Mouse (Mus musculus) forebrain, embryonic 14.5 days (tissue): ENCODE data around the gene Dnajb7. TPM values are rescaled to one million over a fixed set of nuclear protein-coding genes. Genes with fewer than 3 reads are reported as not detected.

Source experiments
- ATAC-seq: fragments of 200-750 bp; cut with Nextera tagmentation; 2 replicates; pipeline ENCODE4 v1.8.0; 2017; ENCODE audit warnings: mild to moderate bottlenecking, moderate library complexity
- DNase-seq: peaks from one replicate; pipeline ENCODE4 v3.0.0-alpha.2; 2015; ENCODE audit warnings: low spot score
- H3K27ac ChIP-seq: fragments of 300-500 bp; sonication (generic); 2 replicates; pipeline ENCODE4 v1.5.1; 2014; ENCODE audit warnings: low read depth, mild to moderate bottlenecking, control low read depth, low read length, moderate library complexity
- H3K27me3 ChIP-seq: fragments of 300-500 bp; sonication (generic); replicated peaks from 2 replicates; pipeline ENCODE4 v1.6.1; 2014; ENCODE audit warnings: low read length, control low read depth, mixed read lengths; ENCODE audit not compliant: control insufficient read depth, insufficient read depth
- H3K36me3 ChIP-seq: fragments of 300-500 bp; sonication (generic); 2 replicates; pipeline ENCODE4 v1.6.1; 2014; ENCODE audit warnings: low read length, control low read depth; ENCODE audit not compliant: control insufficient read depth, insufficient read depth
- H3K4me1 ChIP-seq: fragments of 300-500 bp; sonication (generic); 2 replicates; pipeline ENCODE4 v1.6.1; 2014; ENCODE audit warnings: antibody characterized with exemption, low read length, control low read depth; ENCODE audit not compliant: control insufficient read depth, insufficient read depth
- H3K4me2 ChIP-seq: fragments of 300-500 bp; sonication (generic); 2 replicates; pipeline ENCODE4 v1.6.1; 2014; ENCODE audit warnings: mild to moderate bottlenecking, control low read depth, low read length
- H3K4me3 ChIP-seq: fragments of 300-500 bp; sonication (generic); 2 replicates; pipeline ENCODE4 v1.5.1; 2014; ENCODE audit warnings: low read depth, low read length, control low read depth
- H3K9ac ChIP-seq: fragments of 300-500 bp; sonication (generic); 2 replicates; pipeline ENCODE4 v1.6.1; 2014; ENCODE audit warnings: mild to moderate bottlenecking, low read length, control low read depth, moderate library complexity
- H3K9me3 ChIP-seq: fragments of 300-500 bp; sonication (generic); replicated peaks from 2 replicates; pipeline ENCODE4 v1.6.1; 2016; ENCODE audit warnings: low read length, control low read depth, mixed read lengths; ENCODE audit not compliant: control insufficient read depth
- WGBS: fragments of 180-500 bp; shearing (Covaris S2); extraction: QIAGEN DNeasy Blood & Tissue Kit; methylation state at CpG from one replicate; pipeline ENCODE4 v1.1.7; 2014; 5-methylcytosine and 5-hydroxymethylcytosine counted together
- polyA plus RNA-seq: library from polyadenylated mRNA; unstranded; fragments of >200 nt; fragmentation: Nextera tagmentation; extraction: Ambion mirVana; gene quantifications from 2 replicates; pipeline ENCODE4 v1.2.1, GENCODE M21; 2014

Gene Dnajb7
- polyA plus RNA-seq, 1 experiment from 2014 or later, result 0.20 TPM

- Histone ChIP-seq H3K9me3 (no peaks in the 10 kb centered on the region), H3K4me3 (no peak overlapping the region), H3K4me1 (peaks cover 17% of the 10 kb centered on the region), H3K36me3 (peaks cover 33% of the 10 kb centered on the region), H3K27ac (no peak overlapping the region), H3K9ac (no peak overlapping the region), H3K4me2 (no peak overlapping the region), H3K27me3 (no peaks in the 10 kb centered on the region)
- DNase-seq (no peak), ATAC-seq (no peak)
- whole genome bisulfite sequencing, result 42% methylated on average over 10 of the region's 10 CpGs
These were observed 46.6 kb downstream of the Dnajb7 start for GRCm38 (mm10) chr15:81361417-81362015.

DNA sequence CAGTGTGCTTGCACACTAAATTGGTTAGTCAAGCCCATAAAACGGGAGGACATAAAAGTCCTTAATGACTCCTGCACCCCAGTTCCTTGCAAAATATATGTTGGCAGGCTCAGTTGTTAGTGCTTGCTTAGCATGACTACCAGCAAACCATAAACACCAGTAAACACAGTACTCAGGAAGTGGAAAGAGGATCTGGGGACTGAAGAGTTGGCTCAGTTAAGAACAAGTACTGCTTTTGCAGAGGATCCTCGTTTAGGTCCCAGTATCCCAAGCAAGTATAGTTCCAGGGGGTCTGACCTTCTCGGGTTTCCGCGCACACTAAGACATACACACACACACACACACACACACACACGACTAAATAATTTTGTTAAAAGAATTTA is 47.1 kb downstream of the Dnajb7 start:
- Histone ChIP-seq H3K27me3 (no peaks in the 10 kb centered on the region), H3K4me2 (peak overlapping the region; percentile 80), H3K9me3 (no peaks in the 10 kb centered on the region), H3K4me1 (peaks cover 17% of the 10 kb centered on the region), H3K4me3 (peak overlapping the region; percentile 63), H3K9ac (no peak overlapping the region), H3K27ac (no peak overlapping the region), H3K36me3 (peaks cover 28% of the 10 kb centered on the region)
- ATAC-seq (no peak), DNase-seq (no peak)
- 42% methylated on average over 6 of the region's 6 CpGs for WGBS

- H3K27ac ChIP-seq, result peak within 1 kb of the TSS; percentile 63
- WGBS, result under 1% methylated on average over 30 of the region's 30 CpGs
These were observed 47.6 kb downstream of the Dnajb7 start, which contains the start of gene Slc25a17 for GRCm38 (mm10) chr15:81360345-81361021. Gene Slc25a17, minus strand, starts transcription at chr15:81360812.

GRCm38 (mm10) chr15:81359421-81359820 is 48.7 kb downstream of the Dnajb7 start:
- DNase-seq (no peak), ATAC-seq (no peak)
- 83% methylated on average over 5 of the region's 5 CpGs for WGBS
- H3K27me3 ChIP-seq, result no peaks in the 10 kb centered on the region
- peaks cover 15% of the 10 kb centered on the region for H3K36me3 ChIP-seq
- H3K4me1 ChIP-seq, result peaks cover 17% of the 10 kb centered on the region
- peak overlapping the region; percentile 80 for H3K4me2 ChIP-seq
- no peak overlapping the region for H3K27ac ChIP-seq
- no peaks in the 10 kb centered on the region for H3K9me3 ChIP-seq
- no peak overlapping the region for H3K9ac ChIP-seq
- no peak overlapping the region for H3K4me3 ChIP-seq

More at GRCm38 (mm10) chr15:81360345-81361021, 47.6 kb downstream of the Dnajb7 start, which contains the start of gene Slc25a17:
- Histone ChIP-seq H3K9me3 (no peaks in the 10 kb centered on the region), H3K27me3 (no peaks in the 10 kb centered on the region), H3K36me3 (peaks cover 23% of the 10 kb centered on the region), H3K9ac (peak within 1 kb of the TSS; percentile 78), H3K4me1 (peaks cover 17% of the 10 kb centered on the region), H3K4me3 (peak within 1 kb of the TSS; percentile 63), H3K4me2 (peak within 1 kb of the TSS; percentile 80)
- ATAC-seq (peak; percentile 99), DNase-seq (peak; percentile 97)

DNA sequence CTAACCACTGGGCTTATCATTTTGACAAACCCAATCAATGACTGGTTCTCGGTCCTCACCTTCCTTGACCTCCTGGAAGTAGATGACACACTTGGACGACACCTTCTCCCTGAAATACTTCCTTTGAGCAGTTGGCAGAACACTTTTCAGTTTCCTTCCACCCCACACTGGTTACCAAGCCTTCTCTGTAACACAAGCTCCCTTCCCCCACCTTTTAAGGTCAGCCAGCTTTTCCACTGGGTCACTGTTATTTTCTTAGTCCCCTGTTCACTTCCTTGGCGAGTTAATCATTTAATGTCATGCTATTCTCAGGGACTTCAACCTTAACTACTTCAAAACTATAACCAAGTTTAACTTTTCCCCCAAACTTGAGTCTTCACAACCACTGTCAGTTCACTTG is 49.2 kb downstream of the Dnajb7 start:
- 93% methylated on average over 3 of the region's 3 CpGs for WGBS
- no peak overlapping the region for H3K4me3 ChIP-seq

DNA sequence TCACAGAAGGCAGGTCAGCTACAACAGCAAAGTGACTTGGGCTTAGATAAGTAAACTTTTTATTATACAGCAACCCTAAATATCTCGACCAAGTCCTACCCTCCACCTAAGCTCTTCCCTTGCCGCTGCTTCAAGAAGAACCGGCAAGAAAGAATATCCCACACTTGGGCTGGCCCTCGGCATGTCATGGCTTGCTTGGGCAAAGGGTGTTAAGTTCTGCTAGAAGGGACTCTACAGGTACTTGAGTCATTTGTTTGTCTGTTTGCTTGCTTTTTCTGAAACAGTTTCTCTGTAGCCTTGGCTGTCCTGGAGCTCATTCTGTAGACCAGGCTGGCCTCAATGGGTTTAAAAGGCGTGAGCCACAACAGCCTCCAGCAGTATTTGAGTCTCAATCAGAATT is 51.2 kb downstream of the Dnajb7 start:
- 41% methylated on average over 5 of the region's 5 CpGs for WGBS
- no peak overlapping the region for H3K4me2 ChIP-seq
- no peak overlapping the region for H3K9ac ChIP-seq
- H3K9me3 ChIP-seq, result no peaks in the 10 kb centered on the region
- H3K27ac ChIP-seq, result no peak overlapping the region
- no peaks in the 10 kb centered on the region for H3K27me3 ChIP-seq
- peaks cover 17% of the 10 kb centered on the region for H3K4me1 ChIP-seq
- ATAC-seq, result no peak
- DNase-seq, result no peak
- no peak overlapping the region for H3K4me3 ChIP-seq
- H3K36me3 ChIP-seq, result no peaks in the 10 kb centered on the region

More for the DNA sequence above, 49.2 kb downstream of the Dnajb7 start:
- Histone ChIP-seq H3K4me2 (no peak overlapping the region), H3K9ac (no peak overlapping the region), H3K4me1 (peaks cover 17% of the 10 kb centered on the region), H3K27ac (no peak overlapping the region), H3K36me3 (peaks cover 10% of the 10 kb centered on the region; the same call in 1 of the 2 replicates), H3K27me3 (no peaks in the 10 kb centered on the region), H3K9me3 (no peaks in the 10 kb centered on the region)
- DNase-seq (no peak), ATAC-seq (no peak)

Other genes with a start within 250 kb of the Dnajb7 start
- gene Mrtfa, start 217.5 kb downstream of the Dnajb7 start, polyA plus RNA-seq, result 13.6 and 21.8 TPM in 2 replicates
- 1.4 and 1.8 TPM in 2 replicates for gene Mchr1, start 172.8 kb downstream of the Dnajb7 start, polyA plus RNA-seq
- 152 and 153 TPM in 2 replicates for gene Slc25a17, start 47.5 kb downstream of the Dnajb7 start, polyA plus RNA-seq
- 170 and 180 TPM in 2 replicates for gene St13, start 8.2 kb downstream of the Dnajb7 start, polyA plus RNA-seq
- 4.3 and 5.2 TPM in 2 replicates for gene Xpnpep3, start 8.2 kb downstream of the Dnajb7 start, polyA plus RNA-seq
- 554 and 641 TPM in 2 replicates for gene Rbx1, start 58.0 kb upstream of the Dnajb7 start, polyA plus RNA-seq
- gene Ep300, start 177.1 kb upstream of the Dnajb7 start, polyA plus RNA-seq, result 14.2 and 19.5 TPM in 2 replicates